15 mouse cellular contexts compared by ENCODE assay signal in genomic region chr19:57082454-57083182, GRCm38 (mm10).
DNase-seq lines count a peak whose midpoint lies in the region; ATAC-seq lines count a peak whose summit lies in the region.
"Had no signal": no experiment of that assay in that cellular context is flagged by ENCODE, and none has a peak within 500 bp of the region (broad histone marks: within the 10 kb centered on the region; RNA-seq: fewer than 3 reads in every experiment).

No protein-coding gene starts in this region.

- 0 out of 2 replicates have a peak overlapping the region, but pooled peaks have one; percentile 13 for H3K27ac ChIP-seq in kidney, embryonic 15.5 days
- H3K27ac ChIP-seq: liver, embryonic 15.5 days; midbrain, embryonic 13.5 days had no signal

- H3K4me2 ChIP-seq in kidney, embryonic 15.5 days: no peak overlapping the region
- H3K4me2 ChIP-seq: limb, embryonic 12.5 days; liver, embryonic 15.5 days; midbrain, embryonic 13.5 days had no signal

- H3K36me3 ChIP-seq in kidney, embryonic 15.5 days: no peaks in the 10 kb centered on the region
- H3K36me3 ChIP-seq: limb, embryonic 12.5 days; liver, embryonic 15.5 days; midbrain, embryonic 13.5 days had no signal

- H3K9ac ChIP-seq in kidney, embryonic 15.5 days: no peak overlapping the region
- H3K9ac ChIP-seq: limb, embryonic 12.5 days; liver, embryonic 15.5 days; midbrain, embryonic 13.5 days had no signal

- WGBS in kidney, embryonic 15.5 days: 43% methylated on average over 17 of the region's 17 CpGs

- peaks cover 34% of the 10 kb centered on the region for H3K4me1 ChIP-seq in kidney, embryonic 15.5 days
- H3K4me1 ChIP-seq: liver, embryonic 15.5 days had no signal

- no peaks in the 10 kb centered on the region for H3K9me3 ChIP-seq in kidney, embryonic 15.5 days (replicated peaks)
- H3K9me3 ChIP-seq: liver, embryonic 15.5 days; midbrain, embryonic 13.5 days had no signal

- no peaks in the 10 kb centered on the region for H3K27me3 ChIP-seq in kidney, embryonic 15.5 days
- H3K27me3 ChIP-seq: liver, embryonic 15.5 days; midbrain, embryonic 13.5 days had no signal

- DNase-seq in kidney, adult 9 months: no peak
- DNase-seq in A20 (ENCODE audit: low read depth, low spot score): peak; percentile 52
- peak; percentile 77 for DNase-seq in CD4-positive, CD25-positive, alpha-beta regulatory T cell, adult 2 months (ENCODE audit: low read depth, low spot score)
- peak; percentile 76 for DNase-seq in induced T-regulatory cell, adult 2 months (ENCODE audit: low read depth)
- DNase-seq in cerebellum, postnatal 4 days (ENCODE audit: low spot score in 2 of 2): no peak
- no peak for DNase-seq in cerebellum, postnatal 14 days
- no peak for DNase-seq in heart, adult 8-10 months (ENCODE audit: low spot score)
- DNase-seq: adrenal gland, adult 8-10 months; heart, postnatal 36 days; kidney, postnatal 25 days had no signal

- ATAC-seq in kidney, embryonic 15.5 days (replicated peaks; ENCODE audit: low FRiP score): no peak
- ATAC-seq: intestine, embryonic 16.5 days; midbrain, embryonic 13.5 days had no signal

- no peak overlapping the region for H3K4me3 ChIP-seq in kidney, embryonic 15.5 days (replicated peaks)
- H3K4me3 ChIP-seq: limb, embryonic 12.5 days; liver, embryonic 15.5 days; midbrain, embryonic 13.5 days had no signal

Comparison
In these comparisons a context has a peak if more than half of its experiments do, and no peak if none do; other contexts are left out.
1. DNase-seq: peak in A20 (single experiment), CD4-positive, CD25-positive, alpha-beta regulatory T cell, adult 2 months (single experiment) and induced T-regulatory cell, adult 2 months (single experiment); none in kidney, adult 9 months (single experiment), cerebellum, postnatal 4 days (0 of 2), cerebellum, postnatal 14 days (0 of 2) and heart, adult 8-10 months (single experiment).